Mouse (Mus musculus): ENCODE data around the gene Mybl2. TPM values are rescaled to one million over a fixed set of nuclear protein-coding genes. Genes with fewer than 3 reads are reported as not detected.
"Not testable (repeated sequence)": the region's sequence is repeated elsewhere in the genome, so short reads cannot be mapped to it uniquely, and the experiment has no call there.

The Mybl2 gene
- total RNA-seq (2022) = 1 to 10 TPM; 1.0 to 2.8 (median 1.8) TPM

DNA sequence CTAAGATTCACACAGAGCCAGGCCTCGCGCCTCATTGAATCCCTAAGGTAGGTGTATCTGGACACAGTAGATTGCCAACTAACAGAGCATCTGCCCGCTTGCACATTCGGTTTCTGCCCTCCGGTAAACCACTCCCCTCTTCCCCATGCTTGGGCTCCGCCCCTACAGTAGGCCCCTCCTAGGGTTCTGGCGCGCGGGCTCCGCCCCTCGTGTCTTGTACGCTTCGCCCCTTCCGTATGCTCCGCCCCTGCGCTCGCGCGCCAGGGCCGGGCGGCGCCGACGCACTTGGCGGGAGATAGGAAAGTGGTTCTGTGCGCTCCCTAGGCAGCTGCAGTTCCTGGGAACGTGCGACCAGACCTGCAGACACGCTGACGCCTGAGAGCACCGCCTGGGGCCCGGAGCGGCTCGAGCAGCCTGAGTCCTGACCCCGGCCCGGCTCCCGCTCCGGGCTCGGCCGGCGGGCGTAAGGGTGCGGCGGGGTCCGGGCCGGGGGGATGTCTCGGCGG, at the start of gene Mybl2:
Mybl2 (plus strand) TSS at position 353 of the 506 bp plus-strand sequence.
- peak; percentile 74 to 78 for DNase-seq (ENCODE audit: low spot score in 2 of 2)

DNA sequence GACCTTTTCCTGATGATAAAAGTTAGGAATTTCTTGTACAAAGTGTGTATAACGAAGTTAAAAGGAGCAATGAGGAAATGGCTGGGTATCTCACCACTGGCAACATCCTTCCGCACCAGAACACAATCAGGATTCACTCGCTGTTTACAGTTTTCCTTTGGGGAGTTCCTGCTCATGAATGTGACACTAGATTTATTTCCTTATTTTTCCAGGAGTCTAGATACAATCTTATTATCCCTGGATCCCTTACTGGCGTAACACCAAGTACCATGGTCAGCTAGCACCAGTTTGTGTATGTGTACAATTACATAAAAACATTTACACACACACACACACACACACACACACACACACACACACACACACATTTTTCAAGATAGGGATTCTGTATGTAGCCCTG, 47.2 kb upstream of the Mybl2 start:
- DNase-seq (ENCODE audit: low spot score in 2 of 2) = no peak

DNA sequence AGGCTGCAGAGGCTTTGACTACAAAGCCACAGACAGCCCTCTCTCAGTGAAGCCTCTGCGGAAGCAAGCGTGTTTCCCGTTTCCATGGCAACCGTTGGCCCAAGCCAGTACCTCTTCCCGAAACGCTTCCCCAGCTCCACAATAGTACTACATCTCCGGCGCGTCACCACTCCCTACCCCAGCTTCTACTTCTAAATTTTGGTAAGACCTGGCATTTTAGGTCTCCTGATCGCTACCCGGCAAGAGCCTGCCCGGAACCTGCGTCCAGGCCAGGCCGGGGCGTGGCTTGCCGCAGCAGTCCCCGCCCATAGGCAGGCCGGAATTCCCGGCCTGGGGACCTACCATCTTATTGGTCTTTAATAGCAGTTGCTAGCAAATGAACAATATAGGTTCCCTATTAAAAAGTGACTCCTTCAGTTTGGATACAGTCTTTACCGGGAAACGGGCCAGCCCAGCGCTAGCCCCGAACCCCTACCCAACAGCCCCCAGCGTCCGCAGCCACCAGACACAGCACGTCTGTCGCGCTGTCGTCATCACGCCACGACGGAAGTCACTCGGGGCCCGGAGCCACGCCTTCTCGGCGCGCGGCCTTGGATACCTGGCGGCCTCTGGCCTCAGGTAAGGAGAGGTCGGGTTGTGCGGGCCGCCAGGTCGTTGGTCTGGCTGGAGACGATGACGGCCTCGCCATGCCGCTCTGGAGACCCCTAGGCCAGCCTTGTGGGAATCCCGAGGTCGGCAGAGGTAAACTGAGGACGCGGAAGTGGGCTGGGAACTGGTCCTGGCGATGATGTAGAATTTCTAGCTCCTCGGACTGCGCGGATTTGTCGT, 37.4 kb upstream of the Mybl2 start, which contains the start of gene Ift52:
Ift52 (plus strand) TSS at position 439 of the 828 bp plus-strand sequence.
- peak; percentile 87 to 92 for DNase-seq (ENCODE audit: low spot score in 2 of 2)

DNA sequence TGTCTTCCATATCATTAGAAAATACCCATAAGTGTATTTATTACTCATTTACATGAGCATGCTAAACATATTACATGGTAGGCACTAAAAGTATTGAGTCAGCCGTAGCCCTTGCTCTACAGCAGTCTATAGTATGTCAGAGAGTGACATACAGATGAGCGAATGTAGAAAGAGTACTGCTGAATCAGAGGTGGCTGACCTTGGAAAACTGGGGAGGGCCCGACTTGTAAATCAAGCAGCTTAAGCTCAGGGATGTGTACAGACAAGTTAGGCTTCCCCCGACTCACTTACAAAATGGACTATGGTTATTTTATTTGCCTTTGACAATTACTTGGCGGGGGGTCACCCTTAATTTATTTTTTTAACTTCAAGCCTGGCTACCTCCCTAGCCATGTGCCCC, 23.2 kb upstream of the Mybl2 start:
- DNase-seq (ENCODE audit: low spot score in 2 of 2) = no peak

DNA sequence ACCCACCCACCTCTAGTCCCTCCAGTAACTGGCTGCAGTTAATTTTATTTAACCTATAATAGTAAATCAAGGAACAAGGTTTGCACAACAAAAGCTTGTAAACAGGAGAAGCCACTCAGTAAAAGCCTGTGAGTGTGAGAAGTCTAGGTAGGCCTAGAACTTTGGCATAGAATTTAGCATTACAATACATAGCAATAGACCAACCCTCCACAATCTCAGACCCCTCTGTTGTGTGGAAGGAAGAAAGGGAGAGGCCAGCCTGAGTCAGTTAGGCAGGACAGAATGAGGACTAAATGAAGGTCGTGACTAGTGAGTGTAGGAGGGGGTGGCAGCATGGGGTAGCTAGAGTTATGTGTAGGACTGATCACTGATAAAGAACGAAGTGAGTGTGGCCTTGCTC, 22.7 kb upstream of the Mybl2 start:
- no peak for DNase-seq (ENCODE audit: low spot score in 2 of 2)

DNA sequence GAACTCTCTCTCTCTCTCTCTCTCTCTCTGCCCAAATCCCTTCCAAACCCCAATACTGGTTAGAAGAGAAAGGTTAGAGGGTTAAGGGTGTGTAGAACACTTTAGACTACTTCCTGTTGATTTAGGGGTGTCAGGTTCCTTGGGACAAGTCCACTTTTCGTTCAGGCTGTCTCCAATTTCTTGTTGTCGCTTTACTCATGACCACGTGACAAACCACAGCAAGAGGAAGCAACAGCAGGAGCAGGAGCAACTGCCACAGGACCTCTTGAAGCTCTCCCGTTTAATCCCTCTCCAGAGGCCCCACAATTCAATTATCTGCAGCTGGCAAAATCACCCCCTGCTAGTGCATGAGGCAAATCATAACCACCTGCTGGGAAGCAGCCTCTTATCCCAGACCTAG, 21.9 kb upstream of the Mybl2 start:
- DNase-seq (ENCODE audit: low spot score in 2 of 2) = no peak

DNA sequence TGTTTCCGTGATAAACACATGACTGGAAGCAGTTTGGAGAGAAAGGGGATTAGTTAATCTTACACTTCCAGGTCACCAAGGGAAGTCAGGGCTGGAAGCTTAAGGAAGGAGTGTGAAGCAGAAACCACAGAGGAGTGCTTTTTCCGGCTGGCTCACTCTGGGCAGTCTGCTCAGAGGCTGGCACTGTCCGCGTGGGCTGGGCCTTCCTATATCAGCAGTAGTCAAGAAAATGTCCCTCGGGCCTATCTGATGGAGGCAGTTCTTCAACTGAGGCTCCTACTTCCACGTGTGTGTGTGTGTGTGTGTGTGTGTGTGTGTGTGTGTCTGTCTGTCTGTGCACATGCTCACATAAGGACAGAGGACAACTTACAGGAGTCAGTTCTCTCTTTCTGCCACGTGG, 14.5 kb upstream of the Mybl2 start:
- no peak for DNase-seq (ENCODE audit: low spot score in 2 of 2)

DNA sequence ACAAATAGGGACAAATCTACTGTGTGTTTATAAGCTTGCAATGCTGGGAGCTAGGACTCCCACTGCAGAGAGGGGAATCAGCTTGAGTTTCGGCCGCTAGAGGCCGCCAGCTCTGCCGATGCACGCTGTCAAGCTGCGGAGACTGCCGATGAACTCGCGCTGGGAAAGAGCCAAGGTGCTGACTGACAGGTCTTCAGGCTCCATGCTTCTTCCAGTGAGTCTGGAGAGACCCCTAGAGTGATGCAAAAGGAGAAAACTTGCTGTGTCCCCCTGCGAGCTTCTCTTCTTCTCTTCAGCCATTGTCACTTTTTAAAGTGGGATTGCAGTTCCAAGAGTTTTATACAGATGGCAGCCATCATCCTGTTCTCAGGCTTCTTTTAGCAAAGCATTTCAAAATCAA, 6.4 kb upstream of the Mybl2 start:
- DNase-seq (ENCODE audit: low spot score in 2 of 2) = peak; percentile 42 to 69

DNA sequence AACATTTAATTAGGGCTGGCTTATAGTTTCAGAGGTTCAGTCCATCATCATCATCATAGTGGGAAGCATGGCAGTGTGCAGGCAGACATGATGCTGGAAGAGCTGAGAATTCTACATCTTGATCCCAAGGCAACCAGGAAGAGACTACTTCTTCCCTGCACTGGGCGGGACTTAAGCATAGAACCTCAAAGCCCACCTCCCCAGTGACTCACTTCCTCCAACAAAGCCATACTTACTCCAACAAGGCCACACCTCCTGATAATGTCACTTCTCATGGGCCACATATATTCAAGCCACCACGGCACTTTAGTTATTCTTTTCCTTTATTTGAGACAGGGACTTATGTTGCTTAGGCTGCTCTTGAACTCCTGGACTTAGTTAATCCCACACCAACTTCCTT, 5.4 kb upstream of the Mybl2 start:
- no peak for DNase-seq (ENCODE audit: low spot score in 2 of 2)

DNA sequence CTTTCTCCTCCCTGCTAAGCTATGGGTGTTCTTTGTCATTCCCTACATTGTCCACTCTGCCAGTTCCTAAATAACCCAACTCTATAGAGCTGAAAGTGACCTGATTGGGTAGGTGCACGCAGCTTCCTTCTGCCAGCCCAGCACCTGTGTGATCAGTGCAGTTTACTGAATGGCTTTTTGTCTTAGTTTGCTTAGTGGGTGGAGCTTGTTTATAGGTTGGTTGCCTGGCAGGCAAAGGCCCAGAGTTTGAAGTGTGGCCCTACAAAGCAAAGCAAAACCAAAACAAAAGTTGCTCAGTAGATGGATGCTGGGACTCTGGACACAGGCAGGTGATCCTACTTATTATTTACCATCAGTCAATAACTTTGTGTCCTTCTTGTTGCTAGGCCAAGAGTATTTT, 2.8 kb upstream of the Mybl2 start:
- no peak for DNase-seq (ENCODE audit: low spot score in 2 of 2)

DNA sequence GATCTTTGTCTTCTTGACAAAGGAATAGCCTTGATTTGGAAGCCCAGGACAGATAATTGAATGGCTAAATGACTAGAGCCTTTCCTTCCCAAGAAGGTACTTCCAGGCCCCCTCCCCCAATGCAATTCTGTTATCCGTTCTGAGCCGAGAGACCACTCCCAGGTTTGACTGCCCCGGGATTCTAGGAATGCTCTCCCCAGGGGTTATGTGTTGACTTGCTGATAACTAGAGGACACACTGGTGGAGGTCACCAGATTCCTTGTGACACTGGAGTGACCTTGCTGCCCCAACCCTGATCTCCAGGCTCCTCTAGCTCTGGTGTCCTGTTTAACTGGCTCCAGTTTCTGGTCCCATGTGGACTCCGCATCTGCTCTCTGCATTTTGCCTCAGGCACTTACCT, 2.4 kb upstream of the Mybl2 start:
- no peak for DNase-seq (ENCODE audit: low spot score in 2 of 2)

DNA sequence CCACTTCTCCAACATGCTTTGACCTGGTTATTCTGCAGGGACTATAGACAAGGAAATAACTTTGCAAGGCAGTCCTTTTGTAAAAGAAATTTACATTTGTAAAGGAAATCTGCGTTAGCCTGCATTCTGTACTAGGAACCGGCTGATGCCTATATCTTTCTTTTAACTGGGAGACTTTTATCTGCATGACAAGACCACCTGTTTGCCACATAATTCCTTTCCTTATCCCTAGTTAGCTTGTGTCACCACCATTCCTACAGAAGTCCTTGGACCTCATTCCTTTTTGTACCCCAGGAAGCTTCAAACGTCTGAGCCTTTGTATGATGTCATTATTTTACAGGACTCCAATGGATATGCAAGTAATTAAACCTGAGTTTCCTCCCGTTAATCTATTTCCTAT, 1.7 kb upstream of the Mybl2 start:
- DNase-seq (ENCODE audit: low spot score in 2 of 2) = no peak

DNA sequence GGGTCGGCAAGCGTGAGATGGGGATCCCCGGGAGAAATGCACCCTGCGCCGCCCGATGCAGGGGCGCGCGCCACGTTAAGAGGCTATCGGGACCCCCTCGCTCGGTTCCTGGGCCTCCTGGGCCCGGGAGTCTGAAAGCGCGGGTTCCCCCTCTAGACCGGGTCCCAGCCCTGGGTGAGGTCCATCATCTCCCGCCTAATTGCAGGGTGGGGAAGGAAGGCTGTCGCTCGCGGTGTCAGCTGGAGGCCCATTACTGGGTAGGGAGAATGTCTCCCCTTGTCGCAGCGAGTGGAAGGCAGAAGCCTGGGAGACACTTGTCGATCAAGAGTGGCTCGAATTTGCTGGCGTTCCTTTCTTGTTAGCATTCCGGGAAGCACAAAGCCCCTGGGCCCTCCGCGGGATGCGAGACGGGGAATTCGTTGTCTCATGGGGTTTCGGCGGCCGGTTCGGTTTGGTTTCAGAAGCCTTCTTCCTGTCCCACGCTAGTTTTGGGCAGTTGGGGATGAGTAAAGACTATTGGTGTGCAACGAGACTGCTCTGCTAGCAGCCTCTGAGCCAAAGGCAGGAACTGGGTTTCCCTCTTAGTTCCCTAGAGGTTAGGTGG, 506 bp downstream of the Mybl2 start:
- no peak for DNase-seq (ENCODE audit: low spot score in 2 of 2)

DNA sequence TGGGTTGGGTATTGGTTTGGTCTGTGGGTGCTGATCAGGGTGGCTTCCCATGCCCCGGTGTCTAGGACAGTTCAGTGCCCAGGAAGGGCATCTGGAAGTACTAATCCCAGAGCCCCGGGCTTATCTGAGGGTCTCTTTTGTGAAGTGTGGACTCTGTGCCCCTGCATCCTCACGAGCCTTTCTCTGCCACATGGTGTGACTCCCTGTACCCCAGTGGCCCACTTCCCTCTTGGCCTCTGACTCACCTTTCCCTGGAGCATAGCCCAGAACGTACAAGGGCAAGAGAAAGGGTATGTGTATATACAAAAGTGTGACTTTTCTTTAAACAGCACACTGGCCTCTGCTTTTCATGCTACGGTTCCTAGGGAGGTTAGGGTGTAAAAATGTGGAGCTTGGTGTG, 1.2 kb downstream of the Mybl2 start:
- no peak for DNase-seq (ENCODE audit: low spot score in 2 of 2)

DNA sequence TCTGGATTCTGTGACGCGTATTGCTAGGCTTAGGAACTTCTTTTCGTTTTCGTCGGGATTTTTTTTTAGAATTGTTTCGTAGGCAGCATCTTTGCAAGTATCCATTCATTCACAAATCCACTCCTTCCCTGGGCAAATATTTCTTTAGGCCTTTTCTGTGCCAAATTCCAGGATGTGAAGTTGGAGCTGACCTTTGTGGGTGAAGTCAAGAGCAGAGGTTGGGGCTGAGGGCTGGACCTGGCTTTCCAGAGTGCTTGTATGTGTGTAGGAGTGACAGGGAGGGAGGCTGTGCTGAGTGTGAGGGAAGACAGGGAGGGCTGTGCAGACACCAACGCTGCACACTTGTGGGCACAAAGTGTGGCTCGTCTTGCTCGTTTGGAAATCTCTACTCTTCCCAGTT, 2.1 kb downstream of the Mybl2 start:
- no peak for DNase-seq (ENCODE audit: low spot score in 2 of 2)

DNA sequence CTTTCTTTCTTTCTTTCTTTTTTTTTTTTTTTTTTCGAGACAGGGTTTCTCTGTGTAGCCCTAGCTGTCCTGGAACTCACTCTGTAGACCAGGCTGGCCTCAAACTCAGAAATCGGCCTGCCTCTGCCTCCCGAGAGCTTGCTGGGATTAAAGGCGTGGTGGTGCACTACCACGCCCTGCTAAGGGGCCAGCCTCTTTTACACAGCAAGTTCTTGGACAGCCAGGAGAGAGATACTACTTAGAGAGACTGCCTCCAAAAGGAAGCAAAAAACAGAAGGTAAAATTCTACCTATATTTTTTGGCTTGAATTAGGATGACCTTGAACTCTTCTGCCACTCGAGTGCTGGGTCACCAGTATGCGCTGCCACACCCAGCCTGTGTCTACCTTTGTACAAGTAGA, 4.5 kb downstream of the Mybl2 start:
- not testable (repeated sequence) for DNase-seq (ENCODE audit: low spot score in 2 of 2)

DNA sequence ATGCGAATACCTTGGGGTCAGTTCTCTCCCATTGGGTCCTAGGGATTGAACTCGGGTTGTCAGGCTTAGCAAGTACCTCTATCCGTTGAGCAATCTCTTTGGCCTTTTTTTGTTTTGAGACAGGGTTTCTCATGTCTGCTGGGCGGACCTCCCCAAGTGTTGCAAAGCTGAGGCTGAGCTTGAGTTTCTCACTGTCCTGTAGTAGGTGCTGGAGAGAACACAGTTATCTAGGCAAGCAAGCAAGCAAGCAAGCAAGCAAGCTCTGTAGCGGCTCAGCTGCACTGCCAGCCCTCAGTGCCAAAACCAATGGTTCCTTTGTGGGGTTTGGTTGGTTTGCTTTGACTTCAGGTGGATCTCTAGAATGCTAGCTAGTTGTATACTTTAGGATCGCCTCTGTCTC, 6.1 kb downstream of the Mybl2 start:
- no peak for DNase-seq (ENCODE audit: low spot score in 2 of 2)

DNA sequence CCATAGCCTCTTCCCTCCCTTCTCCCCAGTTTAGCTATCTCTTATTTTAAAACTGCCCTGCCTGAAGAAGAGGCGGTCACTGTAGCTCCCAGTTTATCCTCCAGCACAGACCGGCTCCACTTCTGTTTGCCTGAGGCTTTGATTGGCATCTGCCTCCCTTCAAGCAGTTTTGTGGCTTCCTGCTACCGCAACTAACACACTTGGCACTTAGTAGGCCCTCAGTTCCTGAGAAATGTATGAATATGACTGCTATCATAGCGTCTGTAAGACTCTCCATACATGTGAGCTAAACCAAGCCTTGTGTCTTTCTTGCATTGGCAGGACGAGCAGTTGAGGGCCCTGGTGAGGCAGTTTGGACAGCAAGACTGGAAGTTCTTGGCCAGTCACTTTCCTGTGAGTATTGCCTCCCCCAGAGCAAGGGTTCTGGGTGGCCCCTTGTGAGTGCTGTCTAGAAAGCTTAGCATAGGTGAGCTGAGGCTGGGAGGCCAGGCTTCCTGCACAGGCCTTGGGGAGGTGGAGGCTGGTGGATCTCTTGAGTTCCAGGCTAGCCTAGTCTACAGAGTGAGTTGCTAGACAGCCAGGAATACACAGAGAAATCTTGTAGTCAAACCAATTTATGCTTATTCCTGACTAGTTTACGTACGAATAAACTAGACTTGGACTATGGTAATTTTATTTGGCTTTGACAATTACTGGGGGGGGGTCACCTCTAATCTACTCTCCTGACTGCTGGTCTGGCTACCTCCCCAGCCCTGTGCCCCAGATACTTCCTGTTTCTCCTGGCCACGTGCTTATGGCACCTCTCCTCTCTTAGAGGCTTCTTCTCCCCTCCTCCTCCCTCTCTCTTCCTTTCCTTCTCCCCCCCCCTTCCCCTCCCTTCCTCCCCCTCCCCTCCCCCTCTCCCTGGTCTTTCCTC, 7.0 kb downstream of the Mybl2 start:
- DNase-seq (ENCODE audit: low spot score in 2 of 2) = no peak

DNA sequence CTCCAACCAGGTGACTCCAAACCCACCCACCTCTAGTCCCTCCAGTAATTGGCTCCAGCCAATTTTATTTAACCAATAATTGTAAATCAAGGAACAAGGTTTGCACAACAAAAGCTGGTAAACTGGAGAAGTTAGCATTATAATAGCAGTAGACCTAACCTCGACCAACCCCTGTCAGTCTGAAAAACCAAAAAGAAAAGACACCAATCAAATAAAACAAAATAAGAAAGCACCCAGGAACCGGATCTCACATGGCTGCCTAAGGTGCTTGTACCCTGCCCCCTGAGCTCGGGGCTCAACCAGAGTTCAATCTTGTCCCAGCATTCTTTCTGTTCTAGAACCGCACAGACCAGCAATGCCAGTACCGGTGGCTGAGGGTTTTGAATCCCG, 7.6 kb downstream of the Mybl2 start:
- no peak for DNase-seq (ENCODE audit: low spot score in 2 of 2)

DNA sequence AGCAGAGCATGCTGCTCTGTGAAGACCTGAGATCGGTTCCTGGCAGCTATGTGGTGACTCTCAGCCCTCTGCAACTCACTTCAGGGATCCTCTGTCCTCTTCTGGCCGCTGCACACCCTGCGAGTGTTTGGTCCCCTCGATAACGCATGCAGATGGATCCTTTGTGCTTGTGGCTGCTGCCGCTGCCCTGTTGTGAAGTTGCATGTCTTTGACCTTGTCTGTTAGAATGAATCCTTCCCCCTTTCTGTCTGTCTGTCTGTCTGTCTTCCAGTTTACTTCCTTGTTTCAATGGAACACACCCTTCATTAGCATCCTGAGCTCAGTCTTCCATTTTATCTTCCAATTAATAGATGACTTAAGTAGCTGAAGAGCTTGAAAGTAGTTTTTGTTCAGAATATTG, 11.8 kb downstream of the Mybl2 start:
- no peak for DNase-seq (ENCODE audit: low spot score in 2 of 2)

DNA sequence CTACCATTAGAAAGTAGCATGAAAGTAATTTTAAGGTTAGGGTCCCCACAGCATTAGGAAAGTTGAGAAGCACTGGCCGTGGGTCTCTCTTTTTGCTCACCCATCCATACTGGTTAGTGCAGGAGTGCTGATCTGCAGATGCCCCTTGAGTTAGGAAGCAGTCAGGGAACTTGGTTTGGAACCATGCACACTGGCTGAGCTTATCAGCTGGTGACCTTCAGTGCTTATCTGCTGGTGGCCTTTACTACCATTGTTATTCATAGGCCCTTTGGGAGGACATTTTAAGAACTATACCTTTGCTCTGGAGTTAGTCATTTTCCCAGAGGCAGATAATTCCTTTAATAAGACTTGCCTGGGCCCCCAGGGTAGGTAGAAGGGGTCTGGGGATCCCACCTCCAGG, 12.7 kb downstream of the Mybl2 start:
- no peak for DNase-seq (ENCODE audit: low spot score in 2 of 2)

DNA sequence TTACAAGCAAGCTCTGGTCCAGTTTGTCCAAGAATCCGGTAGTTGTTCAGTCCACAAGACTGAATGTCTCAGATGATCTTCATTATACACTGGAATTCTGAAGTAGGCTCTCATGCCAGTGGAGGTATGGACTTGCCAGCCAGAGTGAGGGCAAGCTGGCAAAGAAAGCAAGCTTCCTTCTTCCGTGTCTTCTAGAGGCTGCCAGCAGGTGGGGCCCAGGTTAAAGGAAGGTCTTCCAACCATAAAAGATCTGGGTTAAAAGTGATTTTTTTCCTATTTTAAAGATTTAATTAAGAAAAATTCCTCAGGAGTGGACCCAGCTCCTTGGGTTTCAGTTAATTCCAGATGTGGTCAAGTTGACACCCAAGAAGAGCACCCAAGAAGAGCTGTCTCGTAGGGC, 15.7 kb downstream of the Mybl2 start:
- no peak for DNase-seq (ENCODE audit: low spot score in 2 of 2)
